Mouse (Mus musculus): ENCODE data around the gene Pik3r5.
A peak's percentile ranks its signal among the peaks of the same experiment; 100 is the strongest.

DNA sequence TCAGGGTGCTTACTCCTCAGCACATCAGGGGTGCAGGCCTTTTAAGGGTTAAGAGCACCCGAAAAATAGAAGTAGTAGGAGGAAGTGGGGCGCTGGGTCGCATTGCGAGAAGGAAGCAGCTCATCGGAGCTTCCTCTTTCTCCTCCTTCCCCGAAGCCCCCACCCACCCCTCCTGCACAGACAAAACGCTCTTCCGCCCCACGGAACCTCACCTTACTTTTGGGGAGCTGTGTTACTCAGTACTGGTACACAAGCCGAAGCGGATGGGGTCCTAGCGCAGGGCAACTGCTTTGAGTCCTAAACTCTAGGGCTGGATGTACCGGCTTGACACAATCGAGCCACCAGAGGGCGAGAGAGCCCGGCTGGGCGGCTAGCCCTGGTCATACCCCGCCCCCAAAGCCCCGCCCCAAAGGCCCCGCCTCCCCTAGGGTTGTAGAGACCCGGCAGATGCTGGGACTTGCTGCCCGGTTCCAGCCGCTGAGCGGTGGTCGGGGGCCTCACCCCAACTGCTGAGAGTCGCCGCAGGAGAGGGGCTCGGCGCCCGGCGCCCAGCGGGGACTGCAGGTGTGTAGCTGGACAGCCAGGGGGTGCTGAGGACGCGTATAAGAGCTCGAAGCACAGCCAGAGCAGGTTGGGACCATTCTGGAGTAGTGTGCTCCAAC lies at the start of gene Pik3r5:
- TF ChIP-seq CTCF (IDR thresholded peaks at IDR 0.05 in 2 of 3, conservative IDR thresholded peaks at IDR 0.05 in 1 of 3; ENCODE audit: control insufficient read depth in 1 of 3, insufficient read depth in 1 of 3, low read depth in 2 of 3, low read length in 3 of 3, poor library complexity in 1 of 3, severe bottlenecking in 1 of 3) (peak; percentile 53 to 89 (median 71)), HCFC1 (IDR thresholded peaks at IDR 0.05; ENCODE audit: low read depth, low read length) (peak; percentile 64), UBTF (IDR thresholded peaks at IDR 0.05; ENCODE audit: borderline replicate concordance, insufficient read depth, low read depth, low read length) (no peak), USF2 (IDR thresholded peaks at IDR 0.05; ENCODE audit: borderline replicate concordance in 1 of 2, insufficient read depth in 1 of 2, low read depth in 1 of 2, low read length in 2 of 2) (no peak), SMC3 (IDR thresholded peaks at IDR 0.05; ENCODE audit: low read depth, low read length) (peak; percentile 65), POLR2A (IDR thresholded peaks at IDR 0.05; ENCODE audit: control insufficient read depth in 1 of 2, insufficient read depth in 1 of 2, low read depth in 1 of 2, low read length in 2 of 2, poor library complexity in 1 of 2) (peak; percentile 55 to 57; a peak in 2 of 4 replicates), E2F4 (IDR thresholded peaks at IDR 0.05; ENCODE audit: borderline replicate concordance, low read depth, low read length) (no peak), TCF12 (IDR thresholded peaks at IDR 0.05; ENCODE audit: low read depth, low read length) (0 out of 2 replicates have a peak, but pooled peaks have one; percentile 2), MYB (IDR thresholded peaks at IDR 0.05; ENCODE audit: low read depth, low read length) (no peak), GATA1 (IDR thresholded peaks at IDR 0.05; ENCODE audit: low read depth, low read length) (no peak), MAFK (IDR thresholded peaks at IDR 0.05; ENCODE audit: borderline replicate concordance, low read depth, low read length) (no peak), MEF2A (IDR thresholded peaks at IDR 0.05; ENCODE audit: extremely low read depth, insufficient replicate concordance, low read depth, low read length, poor library complexity, severe bottlenecking) (no peak), MAX (IDR thresholded peaks at IDR 0.05; ENCODE audit: low read length) (no peak)
